Mouse (Mus musculus): ENCODE measurements at regions not wholly inside any gene's neighbourhood (a gene's known extent, or its start where the extent isn't known, plus 50 kb on each side); places are given as distances from the start of the nearest gene placed in this dataset.

DNA sequence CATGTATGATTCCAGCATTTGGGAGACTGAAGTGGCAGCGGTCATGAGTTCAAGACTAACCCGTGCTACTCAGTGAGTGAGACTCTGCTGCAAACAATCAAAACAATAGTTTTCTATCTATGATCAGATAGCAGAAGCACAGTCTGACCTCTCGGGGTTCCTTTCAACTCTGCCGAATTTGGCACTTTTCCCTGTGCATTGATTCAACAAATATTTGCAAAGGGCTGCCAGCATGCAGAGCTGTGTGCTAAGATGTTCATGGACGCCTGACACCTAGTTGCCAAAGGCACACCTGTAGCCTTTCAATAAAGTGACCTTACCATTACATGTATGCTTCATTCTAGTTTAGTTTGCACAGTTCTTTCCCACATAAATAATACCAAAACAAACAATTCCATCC is 118.7 kb upstream of the Tsc22d2 start:
- Histone ChIP-seq H3K4me1 (no peaks in the 10 kb centered on the region), H3K9me3 (no peaks in the 10 kb centered on the region), H3K4me3 (no peak overlapping the region), H3K27ac (replicated peaks) (no peak overlapping the region), H3K36me3 (replicated peaks) (no peaks in the 10 kb centered on the region), H3K27me3 (replicated peaks; ENCODE audit: low read depth, poor library complexity, severe bottlenecking) (no peaks in the 10 kb centered on the region)
- 89% methylated on average over 5 of the region's 5 CpGs for WGBS
- no peak for DNase-seq (ENCODE audit: low spot score)

DNA sequence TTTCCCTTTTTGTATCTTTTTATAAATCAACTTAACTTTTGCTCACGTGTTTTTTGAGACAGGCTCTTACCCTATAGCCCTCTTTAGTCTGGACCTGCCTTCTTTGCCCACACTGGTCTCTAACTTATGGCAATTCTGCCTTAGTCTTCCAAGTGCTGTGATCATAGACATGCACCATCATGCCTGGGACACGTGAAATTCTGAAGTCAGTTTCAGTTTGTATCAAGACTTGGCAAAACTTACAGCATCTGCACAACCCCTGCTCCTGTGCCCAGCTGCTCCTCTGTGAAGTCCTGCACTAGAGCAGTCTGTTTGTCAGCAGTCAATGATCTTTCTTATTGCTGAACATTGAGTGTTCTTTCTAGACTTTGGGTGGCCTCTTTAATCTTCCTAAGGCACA is 114.3 kb upstream of the Tsc22d2 start:
- no peak for DNase-seq (ENCODE audit: low spot score)
- no peak overlapping the region for H3K27ac ChIP-seq (replicated peaks)
- no peaks in the 10 kb centered on the region for H3K36me3 ChIP-seq (replicated peaks)
- no peak overlapping the region for H3K4me3 ChIP-seq
- 78% methylated on average over 2 of the region's 2 CpGs for WGBS
- no peaks in the 10 kb centered on the region for H3K27me3 ChIP-seq (replicated peaks; ENCODE audit: low read depth, poor library complexity, severe bottlenecking)
- H3K9me3 ChIP-seq: no peaks in the 10 kb centered on the region
- H3K4me1 ChIP-seq: peaks cover 7% of the 10 kb centered on the region; the same call in 1 of the 2 replicates

DNA sequence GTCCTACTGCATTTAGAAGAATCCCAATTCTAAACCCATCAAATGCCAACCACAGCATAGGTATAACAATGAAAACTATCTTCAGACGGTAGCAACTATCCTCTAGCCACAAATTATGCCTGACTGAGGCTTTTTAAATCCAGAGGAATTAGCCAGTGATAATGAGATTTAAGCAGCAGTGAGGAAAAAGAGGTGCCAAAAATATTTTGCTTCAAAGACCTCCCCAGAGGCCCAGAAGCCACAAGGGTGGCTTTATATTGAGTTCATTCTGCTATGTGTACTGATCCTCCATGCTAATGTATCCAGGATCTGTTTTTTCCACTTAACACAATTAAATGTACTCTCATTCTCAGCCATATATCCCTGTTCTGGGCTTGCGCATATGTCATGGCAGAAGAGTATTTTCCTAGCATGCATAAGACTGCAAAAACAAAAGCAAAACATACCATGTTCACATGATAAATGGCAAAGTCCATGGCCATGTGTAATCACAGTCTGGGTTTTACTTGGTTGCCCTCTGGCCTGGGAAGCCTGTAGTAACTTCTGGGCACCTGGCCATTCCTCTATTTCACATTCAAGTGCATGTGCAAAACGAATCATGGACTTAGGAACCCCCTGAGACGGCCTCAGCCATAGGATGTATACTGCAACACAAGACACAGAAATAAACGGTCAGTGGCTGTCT is 113.6 kb upstream of the Tsc22d2 start:
- no peaks in the 10 kb centered on the region for H3K27me3 ChIP-seq (replicated peaks; ENCODE audit: low read depth, poor library complexity, severe bottlenecking)
- no peak for DNase-seq (ENCODE audit: low spot score)
- no peak overlapping the region for H3K4me3 ChIP-seq
- H3K27ac ChIP-seq (replicated peaks): no peak overlapping the region
- WGBS: 76% methylated on average over 5 of the region's 5 CpGs
- peaks cover 7% of the 10 kb centered on the region; the same call in 1 of the 2 replicates for H3K4me1 ChIP-seq
- no peaks in the 10 kb centered on the region for H3K9me3 ChIP-seq
- H3K36me3 ChIP-seq (replicated peaks): no peaks in the 10 kb centered on the region

DNA sequence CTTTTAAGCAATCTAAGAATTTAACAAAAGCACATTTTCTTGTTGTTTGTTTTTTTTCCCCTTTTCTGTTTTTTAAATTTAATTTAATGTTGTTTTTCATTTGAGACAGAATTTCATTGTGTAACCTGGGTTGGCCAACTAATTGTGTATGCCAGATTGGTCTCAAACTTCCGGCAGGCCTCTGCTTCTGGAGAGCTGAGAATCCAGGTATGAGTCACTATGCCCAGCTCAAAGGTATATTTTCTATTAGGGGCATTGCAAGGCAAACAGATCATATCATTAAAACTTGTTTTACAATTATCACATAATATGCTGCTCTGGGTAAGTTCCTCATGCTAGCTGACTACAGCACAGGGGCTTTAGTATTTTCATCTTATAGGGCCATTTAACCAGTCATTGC is 112.2 kb upstream of the Tsc22d2 start:
- WGBS: 90% methylated on average over 1 of the region's 1 CpGs
- Histone ChIP-seq H3K4me1 (peaks cover 7% of the 10 kb centered on the region; the same call in 1 of the 2 replicates), H3K9me3 (no peaks in the 10 kb centered on the region), H3K27me3 (replicated peaks; ENCODE audit: low read depth, poor library complexity, severe bottlenecking) (no peaks in the 10 kb centered on the region), H3K4me3 (no peak overlapping the region), H3K27ac (replicated peaks) (no peak overlapping the region), H3K36me3 (replicated peaks) (no peaks in the 10 kb centered on the region)
- no peak for DNase-seq (ENCODE audit: low spot score)

DNA sequence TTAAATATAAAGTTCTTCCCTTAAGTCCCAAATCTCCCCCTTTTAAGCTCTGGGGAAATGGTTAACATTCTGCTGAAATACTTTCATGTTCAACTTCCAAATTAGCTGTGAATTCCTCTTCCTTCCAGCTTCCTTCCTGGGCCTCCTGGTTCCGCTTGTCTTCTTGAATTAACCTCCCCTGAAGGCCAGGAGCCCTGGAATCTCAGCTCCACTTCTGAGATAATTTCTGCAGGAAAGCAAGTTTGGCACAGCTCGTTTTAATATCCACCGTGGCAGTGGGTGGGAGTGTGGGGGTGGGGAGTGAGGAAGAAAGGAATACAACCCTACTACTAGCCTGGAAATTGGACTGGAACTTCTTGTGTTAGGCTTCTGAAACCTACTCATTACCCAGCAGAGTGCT is 110.8 kb upstream of the Tsc22d2 start:
- Histone ChIP-seq H3K4me3 (no peak overlapping the region), H3K36me3 (replicated peaks) (no peaks in the 10 kb centered on the region), H3K27ac (replicated peaks) (no peak overlapping the region), H3K27me3 (replicated peaks; ENCODE audit: low read depth, poor library complexity, severe bottlenecking) (no peaks in the 10 kb centered on the region), H3K4me1 (peaks cover 10% of the 10 kb centered on the region), H3K9me3 (no peaks in the 10 kb centered on the region)
- WGBS: 30% methylated on average over 3 of the region's 3 CpGs
- DNase-seq (ENCODE audit: low spot score): peak; percentile 23

DNA sequence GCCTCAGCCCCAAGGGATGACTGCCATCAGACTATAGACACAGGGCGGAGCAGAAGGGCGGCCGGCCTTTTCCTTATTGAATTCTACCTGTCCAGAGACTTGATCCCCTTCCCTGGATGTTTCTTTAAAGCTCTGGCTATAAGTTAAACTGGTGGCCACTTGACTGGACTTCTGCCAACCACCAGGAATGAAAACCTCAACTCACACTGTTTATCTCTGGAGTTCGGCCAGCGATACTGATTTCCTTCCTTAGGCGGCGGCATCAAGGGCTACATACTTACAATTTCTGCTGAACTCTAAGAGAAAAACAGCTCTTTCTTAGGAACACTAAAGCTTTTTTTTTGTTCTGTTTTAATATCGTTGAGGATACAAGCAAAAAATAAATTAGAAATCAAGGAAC is 104.9 kb upstream of the Tsc22d2 start:
- WGBS: 82% methylated on average over 8 of the region's 8 CpGs
- no peak overlapping the region for H3K27ac ChIP-seq (replicated peaks)
- no peaks in the 10 kb centered on the region for H3K36me3 ChIP-seq (replicated peaks)
- no peak overlapping the region for H3K4me3 ChIP-seq
- DNase-seq (ENCODE audit: low spot score): no peak
- peaks cover 5% of the 10 kb centered on the region; the same call in 1 of the 2 replicates for H3K4me1 ChIP-seq
- no peaks in the 10 kb centered on the region for H3K27me3 ChIP-seq (replicated peaks; ENCODE audit: low read depth, poor library complexity, severe bottlenecking)
- H3K9me3 ChIP-seq: no peaks in the 10 kb centered on the region

DNA sequence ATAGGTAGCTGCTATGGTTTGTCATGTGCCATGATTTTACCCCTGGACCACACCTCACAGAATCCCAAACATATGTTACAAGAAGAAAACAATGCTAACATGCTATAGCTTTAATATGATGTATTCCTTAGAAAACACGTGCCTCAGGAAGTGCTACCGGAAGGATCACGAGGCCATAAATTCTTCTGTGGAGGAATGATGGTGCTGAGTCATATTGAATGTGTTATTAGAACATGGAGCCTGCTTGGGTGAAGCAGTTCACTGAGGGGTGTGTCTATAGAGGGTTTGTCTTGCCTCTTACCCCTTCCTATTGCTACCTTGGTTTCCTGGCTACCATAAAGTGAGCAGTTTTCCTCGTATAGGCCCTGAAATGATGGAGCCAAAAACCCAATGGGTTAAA is 104.1 kb upstream of the Tsc22d2 start:
- H3K4me3 ChIP-seq: no peak overlapping the region
- H3K9me3 ChIP-seq: no peaks in the 10 kb centered on the region
- no peak overlapping the region for H3K27ac ChIP-seq (replicated peaks)
- H3K36me3 ChIP-seq (replicated peaks): no peaks in the 10 kb centered on the region
- H3K27me3 ChIP-seq (replicated peaks; ENCODE audit: low read depth, poor library complexity, severe bottlenecking): no peaks in the 10 kb centered on the region
- peaks cover 5% of the 10 kb centered on the region; the same call in 1 of the 2 replicates for H3K4me1 ChIP-seq
- 89% methylated on average over 4 of the region's 4 CpGs for WGBS
- DNase-seq (ENCODE audit: low spot score): no peak

DNA sequence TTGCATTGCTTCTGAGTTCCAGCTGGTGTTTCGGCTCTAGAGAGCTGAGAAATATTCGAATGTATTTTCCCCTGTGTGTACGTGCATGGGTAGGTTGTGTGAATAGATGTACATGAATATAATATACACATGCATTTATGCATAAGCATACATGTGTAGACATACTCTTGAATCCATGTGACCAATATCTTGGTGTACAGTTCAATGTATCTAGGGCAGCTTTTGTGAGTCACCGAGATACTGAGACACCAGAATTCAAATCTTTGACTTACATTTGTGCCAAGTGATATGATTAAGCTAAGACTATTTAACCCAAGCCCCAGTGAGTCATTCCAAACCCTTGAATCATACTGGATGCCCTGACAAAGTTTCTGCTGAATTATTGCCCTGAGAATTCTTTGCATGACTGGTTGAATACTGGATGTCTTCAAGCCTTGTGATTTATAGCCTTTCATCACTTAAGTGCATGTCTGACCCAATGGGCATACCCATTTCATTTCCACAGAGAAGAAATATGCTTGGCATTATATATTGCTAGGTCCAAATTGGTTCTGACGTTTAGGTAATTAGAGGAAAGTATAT is 103.3 kb upstream of the Tsc22d2 start:
- no peaks in the 10 kb centered on the region for H3K36me3 ChIP-seq (replicated peaks)
- WGBS: 95% methylated on average over 5 of the region's 5 CpGs
- peaks cover 5% of the 10 kb centered on the region; the same call in 1 of the 2 replicates for H3K4me1 ChIP-seq
- DNase-seq (ENCODE audit: low spot score): no peak
- no peak overlapping the region for H3K4me3 ChIP-seq
- no peaks in the 10 kb centered on the region for H3K9me3 ChIP-seq
- H3K27me3 ChIP-seq (replicated peaks; ENCODE audit: low read depth, poor library complexity, severe bottlenecking): no peaks in the 10 kb centered on the region
- no peak overlapping the region for H3K27ac ChIP-seq (replicated peaks)

DNA sequence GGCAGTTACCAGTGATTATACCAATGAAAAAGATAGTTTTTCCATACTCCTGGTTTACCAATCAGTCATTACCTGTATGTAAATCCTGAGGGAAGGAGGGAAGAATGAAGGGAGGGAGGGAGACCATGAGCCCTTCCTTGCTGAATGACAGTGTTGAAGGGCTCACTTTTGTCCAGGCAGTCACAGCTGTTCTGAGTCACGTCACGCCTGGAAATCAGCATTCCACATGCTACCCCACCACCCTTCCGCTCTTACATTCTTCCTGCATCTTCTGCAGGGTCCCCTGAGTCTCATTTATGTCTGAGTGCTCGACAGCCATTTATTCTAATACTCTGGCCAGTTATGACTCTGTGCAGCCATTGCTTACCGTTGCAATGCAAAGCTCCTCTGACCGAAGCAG is 101.9 kb upstream of the Tsc22d2 start:
- WGBS: 81% methylated on average over 6 of the region's 6 CpGs
- Histone ChIP-seq H3K9me3 (no peaks in the 10 kb centered on the region), H3K4me3 (no peak overlapping the region), H3K27me3 (replicated peaks; ENCODE audit: low read depth, poor library complexity, severe bottlenecking) (no peaks in the 10 kb centered on the region), H3K36me3 (replicated peaks) (no peaks in the 10 kb centered on the region), H3K4me1 (peaks cover 5% of the 10 kb centered on the region; the same call in 1 of the 2 replicates), H3K27ac (replicated peaks) (no peak overlapping the region)
- no peak for DNase-seq (ENCODE audit: low spot score)

DNA sequence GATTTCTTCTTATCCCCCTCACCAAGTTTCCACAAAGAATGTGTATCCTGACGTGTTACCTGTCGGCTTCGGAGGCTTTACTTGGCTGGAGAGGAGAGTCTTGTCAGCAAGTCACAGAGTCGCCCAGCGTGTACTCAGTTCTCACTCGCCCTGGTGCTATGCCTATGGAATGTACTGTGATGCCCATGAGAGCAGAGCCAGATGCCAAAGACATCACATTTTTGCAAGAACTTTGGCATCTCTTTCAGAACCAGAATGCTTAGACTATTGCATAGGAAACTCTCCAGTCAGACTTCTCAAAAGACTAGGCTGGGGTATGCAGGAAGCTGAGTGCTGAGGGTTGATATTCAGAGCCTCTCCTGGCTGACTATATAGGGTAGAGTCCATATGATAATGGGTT is 99.3 kb upstream of the Tsc22d2 start:
- 88% methylated on average over 6 of the region's 6 CpGs for WGBS
- no peak for DNase-seq (ENCODE audit: low spot score)
- H3K9me3 ChIP-seq: no peaks in the 10 kb centered on the region
- no peak overlapping the region for H3K27ac ChIP-seq (replicated peaks)
- H3K4me3 ChIP-seq: no peak overlapping the region
- H3K4me1 ChIP-seq: peaks cover 3% of the 10 kb centered on the region; the same call in 1 of the 2 replicates
- no peaks in the 10 kb centered on the region for H3K27me3 ChIP-seq (replicated peaks; ENCODE audit: low read depth, poor library complexity, severe bottlenecking)
- H3K36me3 ChIP-seq (replicated peaks): no peaks in the 10 kb centered on the region

DNA sequence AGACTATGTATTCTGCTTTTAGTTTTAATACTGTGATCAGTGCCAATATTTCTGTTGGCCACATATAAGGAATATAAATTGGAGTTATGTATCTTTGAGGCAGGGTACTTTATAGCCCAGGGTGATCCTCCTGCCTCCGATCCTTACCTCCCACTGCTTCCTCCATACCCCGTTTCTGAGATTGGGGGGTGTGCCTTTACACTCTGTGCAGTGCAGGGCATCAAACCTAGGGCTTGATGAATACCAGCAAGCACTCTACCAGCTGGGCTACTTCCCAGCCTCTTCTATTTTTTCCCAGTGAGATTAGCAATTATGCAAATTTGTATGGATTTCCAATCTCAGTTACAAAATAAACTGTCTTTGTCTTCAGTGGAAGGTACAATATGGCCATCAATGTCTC is 97.3 kb upstream of the Tsc22d2 start:
- H3K4me1 ChIP-seq: peaks cover 3% of the 10 kb centered on the region; the same call in 1 of the 2 replicates
- no peak overlapping the region for H3K4me3 ChIP-seq
- no peaks in the 10 kb centered on the region for H3K36me3 ChIP-seq (replicated peaks)
- DNase-seq (ENCODE audit: low spot score): no peak
- no peaks in the 10 kb centered on the region for H3K27me3 ChIP-seq (replicated peaks; ENCODE audit: low read depth, poor library complexity, severe bottlenecking)
- no peak overlapping the region for H3K27ac ChIP-seq (replicated peaks)
- H3K9me3 ChIP-seq: no peaks in the 10 kb centered on the region
- 72% methylated on average over 2 of the region's 2 CpGs for WGBS

DNA sequence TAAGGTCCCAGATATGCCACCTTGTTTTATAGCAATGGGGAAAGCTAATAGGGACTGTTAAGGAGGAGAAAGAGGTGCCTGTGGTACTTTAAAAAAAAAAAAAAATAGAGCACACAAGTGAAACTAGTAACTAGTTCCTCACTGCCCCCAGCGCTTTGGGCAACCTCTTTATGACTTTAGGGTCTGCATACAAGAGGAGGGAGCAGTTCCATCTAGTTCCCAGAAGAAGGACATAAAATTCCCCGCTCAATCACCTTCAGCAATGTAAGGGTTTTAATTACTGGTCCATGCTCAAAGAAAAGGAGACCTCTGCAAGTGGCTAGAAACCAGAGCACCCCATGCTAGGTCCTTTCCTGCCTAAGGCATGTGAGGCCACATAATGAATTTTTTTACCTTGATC is 95.8 kb upstream of the Tsc22d2 start:
- H3K4me3 ChIP-seq: no peak overlapping the region
- no peaks in the 10 kb centered on the region for H3K4me1 ChIP-seq
- H3K27me3 ChIP-seq (replicated peaks; ENCODE audit: low read depth, poor library complexity, severe bottlenecking): no peaks in the 10 kb centered on the region
- DNase-seq (ENCODE audit: low spot score): no peak
- 81% methylated on average over 2 of the region's 2 CpGs for WGBS
- H3K27ac ChIP-seq (replicated peaks): no peak overlapping the region
- no peaks in the 10 kb centered on the region for H3K9me3 ChIP-seq
- no peaks in the 10 kb centered on the region for H3K36me3 ChIP-seq (replicated peaks)

DNA sequence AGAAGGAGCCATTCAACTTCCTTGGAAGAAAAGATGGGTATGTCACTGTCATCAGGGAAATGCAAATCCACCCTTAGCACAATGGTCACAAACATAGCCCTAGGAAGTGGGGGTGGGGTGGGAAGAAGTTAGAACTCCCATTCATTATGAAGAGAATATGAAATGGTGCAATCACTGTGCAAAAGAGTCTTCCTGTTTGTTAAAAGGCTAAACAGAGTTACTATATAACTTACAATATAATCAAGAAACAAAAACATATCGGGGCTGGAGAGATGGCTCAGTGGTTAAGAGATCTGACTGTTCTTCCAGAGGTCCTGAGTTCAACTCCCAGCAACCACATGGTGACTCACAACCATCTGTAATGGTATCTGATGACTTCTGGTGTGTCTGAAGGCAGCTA is 95.1 kb upstream of the Tsc22d2 start:
- 84% methylated on average over 1 of the region's 1 CpGs for WGBS
- no peak for DNase-seq (ENCODE audit: low spot score)
- Histone ChIP-seq H3K36me3 (replicated peaks) (no peaks in the 10 kb centered on the region), H3K4me3 (no peak overlapping the region), H3K9me3 (no peaks in the 10 kb centered on the region), H3K4me1 (no peaks in the 10 kb centered on the region), H3K27me3 (replicated peaks; ENCODE audit: low read depth, poor library complexity, severe bottlenecking) (no peaks in the 10 kb centered on the region), H3K27ac (replicated peaks) (no peak overlapping the region)

All from embryonic facial prominence, embryonic 10.5 days (tissue).